ENCODE assay signal across 26 mouse cellular contexts in genomic region chr2:18855246-18855645, GRCm38 (mm10).
"Had no signal": no experiment of that assay in that cellular context is flagged by ENCODE, and none has a peak within 500 bp of the region (broad histone marks: within the 10 kb centered on the region; RNA-seq: fewer than 3 reads in every experiment).

No protein-coding gene starts in this region.

- H3K27ac ChIP-seq: heart, adult 2 months; heart, embryonic 13.5 days; heart, embryonic 15.5 days; hindbrain, embryonic 12.5 days; hindbrain, embryonic 14.5 days; hindbrain, postnatal 0 days; kidney, embryonic 15.5 days; limb, embryonic 13.5 days; limb, embryonic 15.5 days; liver, embryonic 12.5 days; liver, embryonic 14.5 days had no signal

- DNase-seq: forebrain, postnatal 0 days; gastrocnemius, postnatal 14 days; gastrocnemius, postnatal 36 days; heart, adult 2 months; heart, postnatal 14 days; heart, postnatal 36 days; kidney, adult 11 months; kidney, adult 2 months; kidney, adult 9 months; kidney, postnatal 10 days; kidney, postnatal 36 days; layer of hippocampus, adult 9-11 months; layer of hippocampus, postnatal 36 days; left cerebral cortex, postnatal 4 days had no signal

- H3K4me1 ChIP-seq: liver, embryonic 12.5 days had no signal

- H3K9ac ChIP-seq: forebrain, postnatal 0 days; heart, embryonic 13.5 days; heart, embryonic 15.5 days; hindbrain, embryonic 12.5 days; hindbrain, embryonic 14.5 days; kidney, embryonic 15.5 days; limb, embryonic 13.5 days; limb, embryonic 15.5 days; liver, embryonic 12.5 days; liver, embryonic 14.5 days had no signal

- H3K4me2 ChIP-seq: heart, embryonic 11.5 days; heart, embryonic 13.5 days; heart, embryonic 15.5 days; hindbrain, embryonic 12.5 days; hindbrain, embryonic 14.5 days; kidney, embryonic 15.5 days; limb, embryonic 13.5 days; limb, embryonic 15.5 days; liver, embryonic 12.5 days had no signal

- H3K4me3 ChIP-seq: heart, adult 2 months; heart, embryonic 13.5 days; heart, embryonic 15.5 days; hindbrain, embryonic 12.5 days; kidney, embryonic 15.5 days; limb, embryonic 13.5 days; limb, embryonic 15.5 days; liver, embryonic 12.5 days had no signal

- H3K9me3 ChIP-seq: heart, embryonic 13.5 days; heart, embryonic 15.5 days; hindbrain, embryonic 12.5 days; kidney, embryonic 15.5 days; limb, embryonic 13.5 days; limb, embryonic 15.5 days; liver, embryonic 12.5 days had no signal

- ATAC-seq: forebrain, postnatal 0 days; hindbrain, postnatal 0 days; intestine, embryonic 16.5 days; liver, embryonic 12.5 days had no signal

- H3K36me3 ChIP-seq: heart, embryonic 15.5 days; hindbrain, embryonic 12.5 days; limb, embryonic 15.5 days had no signal

- H3K27me3 ChIP-seq: heart, embryonic 13.5 days; heart, embryonic 15.5 days; hindbrain, embryonic 12.5 days; kidney, embryonic 15.5 days; limb, embryonic 15.5 days; liver, embryonic 12.5 days had no signal
